Mouse (Mus musculus): ENCODE data around the gene Cfap45. TPM values are rescaled to one million over a fixed set of nuclear protein-coding genes. Genes with fewer than 3 reads are reported as not detected.

Cfap45 gene
- polyA plus RNA-seq, 1 experiment, result not detected

GRCm38 (mm10) chr1:172499765-172500441 lies 20.7 kb upstream of the Cfap45 start, which contains the start of gene Tagln2:
TSS of gene Tagln2 (plus strand) at chr1:172500047.
- H3K27me3 ChIP-seq (ENCODE audit: control insufficient read depth, insufficient read depth, insufficient read length), result no peaks in the 10 kb centered on the region
- H3K79me2 ChIP-seq (ENCODE audit: control insufficient read depth, insufficient read depth), result peaks cover 33% of the 10 kb centered on the region
- peak within 1 kb of the TSS; percentile 47 for H3ac ChIP-seq (ENCODE audit: control insufficient read depth, insufficient read length)
- peak within 1 kb of the TSS; percentile 78 for H3K4me2 ChIP-seq (ENCODE audit: low read depth)
- H3K4me3 ChIP-seq, result peak within 1 kb of the TSS; percentile 99
- H3K36me3 ChIP-seq (ENCODE audit: control insufficient read depth, insufficient read depth), result no peaks in the 10 kb centered on the region
- TF ChIP-seq TCF12 (IDR thresholded peaks at IDR 0.05; ENCODE audit: insufficient read depth, poor library complexity, severe bottlenecking), result no peak
- TF ChIP-seq USF1 (IDR thresholded peaks at IDR 0.05; ENCODE audit: low read depth), result peak; percentile 50
- no peak for TF ChIP-seq TCF3 (IDR thresholded peaks at IDR 0.05; ENCODE audit: insufficient read length, low read depth)
- no peak for TF ChIP-seq E2F4 (IDR thresholded peaks at IDR 0.05; ENCODE audit: insufficient read depth)
- no peak for TF ChIP-seq SRF (IDR thresholded peaks at IDR 0.05; ENCODE audit: control insufficient read depth, insufficient read length, low read depth)
- TF ChIP-seq MYOD1 (IDR thresholded peaks at IDR 0.05; ENCODE audit: control insufficient read depth in 1 of 3, insufficient read length in 2 of 3, low read depth in 2 of 3), result no peak
- no peak for TF ChIP-seq CEBPB (IDR thresholded peaks at IDR 0.05; ENCODE audit: insufficient read depth, poor library complexity, severe bottlenecking)
- peak; percentile 94 for TF ChIP-seq POLR2A (IDR thresholded peaks at IDR 0.05; ENCODE audit: insufficient read length, low read depth)
- peak; percentile 94 for TF ChIP-seq POLR2AphosphoS2 (IDR thresholded peaks at IDR 0.05; ENCODE audit: insufficient read length, low read depth)
- peak; percentile 55 for TF ChIP-seq REST (IDR thresholded peaks at IDR 0.05; ENCODE audit: insufficient read depth, insufficient read length)

GRCm38 (mm10) chr1:172500451-172501370 lies 19.9 kb upstream of the Cfap45 start:
- Histone ChIP-seq H3K27me3 (ENCODE audit: control insufficient read depth, insufficient read depth, insufficient read length) (no peaks in the 10 kb centered on the region), H3K4me3 (peak overlapping the region; percentile 99)
- TF ChIP-seq POLR2AphosphoS2 (IDR thresholded peaks at IDR 0.05; ENCODE audit: insufficient read length, low read depth), result peak; percentile 56
- no peak for TF ChIP-seq REST (IDR thresholded peaks at IDR 0.05; ENCODE audit: insufficient read depth, insufficient read length)
- peak; percentile 24 for TF ChIP-seq POLR2A (IDR thresholded peaks at IDR 0.05; ENCODE audit: insufficient read length, low read depth)
- peak; percentile 82 for TF ChIP-seq SRF (IDR thresholded peaks at IDR 0.05; ENCODE audit: control insufficient read depth, insufficient read length, low read depth)
- peak in 1 of 3 experiments; percentile 25 for TF ChIP-seq MYOG (IDR thresholded peaks at IDR 0.05; ENCODE audit: control insufficient read depth in 1 of 3, insufficient read depth in 1 of 3, insufficient read length in 2 of 3, low read depth in 2 of 3)
- no peak for TF ChIP-seq USF1 (IDR thresholded peaks at IDR 0.05; ENCODE audit: low read depth)
- TF ChIP-seq E2F4 (IDR thresholded peaks at IDR 0.05; ENCODE audit: insufficient read depth), result no peak
- peak in 1 of 3 experiments; percentile 43 for TF ChIP-seq MYOD1 (IDR thresholded peaks at IDR 0.05; ENCODE audit: control insufficient read depth in 1 of 3, insufficient read length in 2 of 3, low read depth in 2 of 3)

GRCm38 (mm10) chr1:172501371-172502144 lies 19.0 kb upstream of the Cfap45 start:
- no peaks in the 10 kb centered on the region for H3K27me3 ChIP-seq (ENCODE audit: control insufficient read depth, insufficient read depth, insufficient read length)
- peaks cover 13% of the 10 kb centered on the region for H3K36me3 ChIP-seq (ENCODE audit: control insufficient read depth, insufficient read depth)
- TF ChIP-seq USF1 (IDR thresholded peaks at IDR 0.05; ENCODE audit: low read depth) (peak; percentile 19), TCF12 (IDR thresholded peaks at IDR 0.05; ENCODE audit: insufficient read depth, poor library complexity, severe bottlenecking) (no peak), E2F4 (IDR thresholded peaks at IDR 0.05; ENCODE audit: insufficient read depth) (no peak), POLR2A (IDR thresholded peaks at IDR 0.05; ENCODE audit: insufficient read length, low read depth) (peak; percentile 53), MYOG (IDR thresholded peaks at IDR 0.05; ENCODE audit: control insufficient read depth in 1 of 3, insufficient read depth in 1 of 3, insufficient read length in 2 of 3, low read depth in 2 of 3) (no peak), CEBPB (IDR thresholded peaks at IDR 0.05; ENCODE audit: insufficient read depth, poor library complexity, severe bottlenecking) (no peak), SRF (IDR thresholded peaks at IDR 0.05; ENCODE audit: control insufficient read depth, insufficient read length, low read depth) (peak; percentile 35), MYOD1 (IDR thresholded peaks at IDR 0.05; ENCODE audit: control insufficient read depth in 1 of 3, insufficient read length in 2 of 3, low read depth in 2 of 3) (no peak), TCF3 (IDR thresholded peaks at IDR 0.05; ENCODE audit: insufficient read length, low read depth) (no peak), POLR2AphosphoS2 (IDR thresholded peaks at IDR 0.05; ENCODE audit: insufficient read length, low read depth) (peak; percentile 14), REST (IDR thresholded peaks at IDR 0.05; ENCODE audit: insufficient read depth, insufficient read length) (no peak), MAX (IDR thresholded peaks at IDR 0.05; ENCODE audit: low read depth) (no peak)
- H3ac ChIP-seq (ENCODE audit: control insufficient read depth, insufficient read length), result peak overlapping the region; percentile 47
- peaks cover 37% of the 10 kb centered on the region for H3K79me2 ChIP-seq (ENCODE audit: control insufficient read depth, insufficient read depth)
- peak overlapping the region; percentile 100 for H3K4me2 ChIP-seq (ENCODE audit: low read depth)
- H3K4me3 ChIP-seq, result peak overlapping the region; percentile 99

More at GRCm38 (mm10) chr1:172500451-172501370, 19.9 kb upstream of the Cfap45 start:
- peak overlapping the region; percentile 47 for H3ac ChIP-seq (ENCODE audit: control insufficient read depth, insufficient read length)
- peak overlapping the region; percentile 100 for H3K4me2 ChIP-seq (ENCODE audit: low read depth)
- H3K79me2 ChIP-seq (ENCODE audit: control insufficient read depth, insufficient read depth), result peaks cover 37% of the 10 kb centered on the region
- H3K36me3 ChIP-seq (ENCODE audit: control insufficient read depth, insufficient read depth), result peaks cover 7% of the 10 kb centered on the region

Data from myocyte (in vitro differentiated cells).